Mouse (Mus musculus) adrenal gland, adult 18-20 months (tissue): Measurements from ENCODE around the gene Nectin3. TPM values are rescaled to one million over a fixed set of nuclear protein-coding genes. Genes with fewer than 3 reads are reported as not detected.
"Not testable (repeated sequence)": the region's sequence is repeated elsewhere in the genome, so short reads cannot be mapped to it uniquely, and the experiment has no call there.

ENCODE experiments used
- DNase-seq, 2 experiments: peaks; one replicate each; pipeline ENCODE4 v3.0.0; 2021 to 2022; ENCODE audit warnings: low spot score in 2 of 2
- total RNA-seq, 2 experiments: library from RNA; stranded (reverse); gene quantifications; 1 replicate in 1 of 2; 2 replicates in 1 of 2; pipeline ENCODE4 v1.2.3; 2021

The Nectin3 gene
- total RNA-seq, 2 experiments from 2014 or later = 12.2 to 31.5 TPM

- DNase-seq = no peak
Observed at GRCm38 (mm10) chr16:46431317-46431716, 67.0 kb downstream of the Nectin3 start.

GRCm38 (mm10) chr16:46416177-46416576, 82.1 kb downstream of the Nectin3 start:
- no peak for DNase-seq

DNA sequence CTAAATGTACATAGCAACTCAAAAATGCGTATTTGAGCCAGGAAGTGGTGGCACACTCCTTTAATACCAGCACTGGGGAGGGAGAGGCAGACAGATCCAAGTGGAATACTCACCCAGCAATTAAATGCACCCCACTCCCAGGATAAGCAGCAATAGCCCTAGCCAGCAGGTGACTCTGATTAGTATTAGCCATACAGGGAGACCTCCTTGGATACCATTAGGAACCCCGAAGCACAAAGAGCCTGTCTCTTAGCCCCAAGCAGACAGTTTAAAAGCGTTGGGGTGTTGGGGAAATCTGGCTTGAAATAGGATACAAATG, 87.6 kb downstream of the Nectin3 start:
- DNase-seq = no peak

DNA sequence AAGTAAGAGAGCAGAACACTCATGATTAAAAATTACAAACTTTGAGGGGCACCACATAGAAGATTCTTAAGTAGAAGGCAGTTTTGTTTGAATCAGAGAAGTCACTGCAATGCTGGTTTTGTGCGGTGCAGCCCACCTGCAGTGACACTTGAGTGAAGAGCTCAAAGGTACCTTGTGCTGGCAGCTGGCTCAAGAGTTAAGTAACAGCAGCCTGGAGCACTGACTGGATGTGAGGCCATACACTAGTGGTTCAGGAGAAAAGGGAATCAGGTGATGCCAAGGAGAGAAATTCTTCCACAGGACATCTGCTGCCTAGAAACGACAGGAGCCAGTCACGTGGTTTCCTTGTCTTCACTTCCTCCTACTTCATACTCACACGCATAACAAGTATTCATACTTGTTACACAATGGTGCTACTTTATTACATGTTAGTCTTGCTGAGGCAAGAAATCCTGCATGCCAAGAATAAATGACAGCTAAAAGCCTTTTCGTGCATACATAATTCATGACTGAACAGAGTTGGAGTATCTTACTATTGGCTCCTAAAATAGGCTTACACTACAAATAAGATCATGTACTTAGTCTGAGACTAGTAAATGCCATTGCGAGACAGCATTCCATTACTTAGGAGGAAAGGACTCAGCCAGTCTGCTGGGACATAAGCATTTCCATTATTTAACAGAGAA, 88.1 kb downstream of the Nectin3 start:
- no peak for DNase-seq

- DNase-seq = no peak
Observed at GRCm38 (mm10) chr16:46407997-46408396, 90.3 kb downstream of the Nectin3 start.

GRCm38 (mm10) chr16:46406844-46407639, 91.3 kb downstream of the Nectin3 start:
- DNase-seq = no peak

DNA sequence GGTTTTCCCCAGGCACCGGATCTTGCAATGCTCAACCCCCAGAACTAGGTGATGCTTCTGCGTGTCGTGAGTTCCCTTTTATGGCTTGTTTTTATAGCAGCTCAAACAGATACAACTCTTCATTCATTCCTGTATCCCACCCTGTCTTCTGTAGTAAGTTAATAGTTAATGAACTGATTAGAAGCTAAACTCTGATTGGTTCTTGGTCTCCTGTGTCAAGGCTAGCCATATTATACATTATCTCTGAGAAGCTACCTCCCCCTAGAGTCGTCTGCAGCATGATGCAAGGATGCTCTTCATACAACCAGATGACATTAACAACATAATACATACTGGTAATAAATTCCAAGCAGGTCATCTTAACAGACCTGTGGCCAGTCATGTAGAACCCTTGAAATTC, 100.4 kb downstream of the Nectin3 start:
- DNase-seq = no peak

GRCm38 (mm10) chr16:46389415-46390033, 108.8 kb downstream of the Nectin3 start:
- no peak for DNase-seq

DNA sequence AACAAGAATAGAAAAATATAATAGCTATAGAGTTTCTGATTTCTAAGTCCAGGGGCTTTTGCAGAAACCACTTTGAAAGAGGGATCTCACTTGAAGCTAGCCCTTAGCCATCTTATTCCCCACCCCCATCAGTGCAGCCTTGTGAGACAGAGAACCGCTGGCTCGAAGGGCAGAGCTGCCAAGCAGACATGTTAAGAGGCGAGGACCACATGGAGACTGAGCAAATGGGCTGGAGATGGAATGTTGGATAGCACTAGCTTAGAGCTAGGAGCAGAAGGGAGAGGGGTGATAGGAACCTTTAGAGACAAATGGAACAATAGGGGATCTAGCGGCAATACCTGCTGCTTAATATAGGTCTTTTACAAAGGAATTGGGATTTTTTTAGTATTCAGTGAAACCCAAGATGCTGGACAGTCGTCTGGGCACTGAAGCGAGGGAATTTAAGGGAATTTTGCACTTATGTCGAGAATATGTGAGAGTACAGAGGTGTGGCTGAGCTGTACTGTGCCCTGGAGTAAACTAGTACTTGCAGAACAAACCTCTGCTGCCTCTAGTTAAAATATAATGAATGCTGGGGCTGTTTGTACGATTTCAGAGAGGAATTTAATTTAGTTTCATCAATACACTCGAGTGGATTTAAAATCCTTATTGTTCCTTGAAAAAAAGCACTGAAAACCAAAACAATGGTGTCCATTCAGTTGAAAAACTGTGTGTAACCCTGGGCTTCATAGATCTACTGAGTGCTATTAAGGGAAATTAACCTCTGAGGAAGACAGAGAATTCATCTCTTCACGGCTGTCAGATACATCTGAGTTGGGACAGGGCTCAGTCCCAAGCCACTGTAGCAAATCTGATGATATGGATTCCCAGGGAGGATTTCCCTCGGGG, 109.6 kb downstream of the Nectin3 start:
- no peak for DNase-seq

GRCm38 (mm10) chr16:46384279-46384678, 114.0 kb downstream of the Nectin3 start:
- no peak for DNase-seq

DNA sequence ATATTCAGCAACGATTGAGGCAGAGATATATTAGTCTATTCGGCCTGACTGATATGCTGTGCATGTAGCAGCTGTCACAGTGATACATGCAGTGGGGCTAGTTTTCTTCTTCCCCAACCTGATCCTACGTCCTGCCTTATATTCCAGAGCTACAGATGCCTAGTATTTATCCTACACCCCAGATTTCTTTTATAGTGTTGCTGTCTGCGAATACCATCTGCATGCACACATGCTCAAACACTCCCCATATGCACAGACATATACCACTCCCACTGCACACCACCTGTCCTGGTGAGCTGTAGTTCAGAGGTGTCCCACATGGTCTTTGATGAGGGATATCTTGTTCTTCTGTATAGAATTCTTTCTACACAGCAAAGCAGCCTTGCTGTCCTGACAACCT, 115.0 kb downstream of the Nectin3 start:
- DNase-seq = no peak

DNA sequence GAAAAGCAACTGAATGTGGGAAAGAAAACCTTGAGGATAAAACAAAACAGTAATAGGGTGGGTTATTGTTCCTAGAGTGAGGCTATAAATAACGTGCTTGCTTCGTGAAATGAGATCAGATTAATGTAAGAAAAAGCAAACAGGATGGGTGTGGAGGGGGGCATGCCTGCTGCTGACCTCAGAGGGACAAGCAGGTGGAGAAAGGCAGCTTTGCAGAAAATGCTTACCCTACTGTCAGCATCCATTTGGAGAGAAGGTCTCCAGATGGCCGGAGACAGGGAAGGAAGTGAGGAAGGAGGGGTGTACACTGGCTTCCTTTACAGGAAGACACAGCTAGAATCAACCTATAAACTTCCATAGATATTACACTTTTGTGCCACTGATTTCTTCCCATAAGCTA, 121.8 kb downstream of the Nectin3 start:
- DNase-seq = no peak

GRCm38 (mm10) chr16:46362022-46362421, 136.3 kb downstream of the Nectin3 start:
- DNase-seq = no peak

GRCm38 (mm10) chr16:46357658-46358057, 140.7 kb downstream of the Nectin3 start:
- not testable (repeated sequence) for DNase-seq

- DNase-seq = no peak
Observed at GRCm38 (mm10) chr16:46356663-46357062, 141.7 kb downstream of the Nectin3 start.
